Mouse (Mus musculus) erythroblast, embryonic 14.5 days (primary cell): ENCODE results near the gene Ptcra.

Experiments used
- GATA1 ChIP-seq: IDR thresholded peaks from 2 replicates; pipeline ENCODE4 v1.6.1; 2012; ENCODE audit warnings: low read length, inconsistent platforms, mixed read lengths
- TAL1 ChIP-seq: IDR thresholded peaks from 3 replicates; pipeline ENCODE4 v1.6.1; 2012; ENCODE audit warnings: low read length, inconsistent platforms, mixed read lengths

DNA sequence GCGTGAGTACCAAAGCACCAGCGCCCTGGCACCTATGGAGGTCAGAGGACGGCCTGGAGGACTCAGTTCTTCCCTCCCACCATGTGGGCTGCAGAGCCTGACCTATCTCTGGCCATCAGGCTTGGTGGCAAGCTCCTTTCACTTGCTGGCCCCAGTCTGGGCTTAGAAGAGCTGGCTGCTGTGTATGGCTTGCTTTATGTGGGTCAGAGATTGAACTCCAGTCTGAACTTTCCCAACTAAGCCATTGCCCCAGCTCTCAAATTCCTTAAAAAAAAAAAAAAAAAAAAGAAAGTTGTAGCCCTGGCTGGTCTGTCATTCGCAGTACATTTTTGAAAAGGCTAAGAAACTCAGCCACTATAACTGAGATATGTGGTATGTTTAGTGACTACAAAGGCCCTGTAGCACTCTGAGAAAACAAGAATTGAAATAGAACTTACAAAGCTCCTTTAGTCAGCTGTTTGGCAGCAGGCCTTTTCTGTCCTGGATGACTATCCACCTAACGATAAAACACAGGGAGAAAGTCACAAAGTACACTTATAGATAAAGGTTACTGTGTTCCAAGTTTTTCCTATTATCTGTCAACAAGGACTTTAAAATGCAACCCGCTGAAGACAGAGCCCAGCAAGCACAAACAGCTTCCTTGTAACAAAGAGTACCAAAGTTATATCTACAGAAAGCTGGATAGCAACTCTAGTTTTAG, 45.8 kb upstream of the Ptcra start:
- TF ChIP-seq GATA1 = no peak
- TF ChIP-seq TAL1 = no peak
